7 mouse cellular contexts compared by ENCODE assay signal in the genomic region with DNA sequence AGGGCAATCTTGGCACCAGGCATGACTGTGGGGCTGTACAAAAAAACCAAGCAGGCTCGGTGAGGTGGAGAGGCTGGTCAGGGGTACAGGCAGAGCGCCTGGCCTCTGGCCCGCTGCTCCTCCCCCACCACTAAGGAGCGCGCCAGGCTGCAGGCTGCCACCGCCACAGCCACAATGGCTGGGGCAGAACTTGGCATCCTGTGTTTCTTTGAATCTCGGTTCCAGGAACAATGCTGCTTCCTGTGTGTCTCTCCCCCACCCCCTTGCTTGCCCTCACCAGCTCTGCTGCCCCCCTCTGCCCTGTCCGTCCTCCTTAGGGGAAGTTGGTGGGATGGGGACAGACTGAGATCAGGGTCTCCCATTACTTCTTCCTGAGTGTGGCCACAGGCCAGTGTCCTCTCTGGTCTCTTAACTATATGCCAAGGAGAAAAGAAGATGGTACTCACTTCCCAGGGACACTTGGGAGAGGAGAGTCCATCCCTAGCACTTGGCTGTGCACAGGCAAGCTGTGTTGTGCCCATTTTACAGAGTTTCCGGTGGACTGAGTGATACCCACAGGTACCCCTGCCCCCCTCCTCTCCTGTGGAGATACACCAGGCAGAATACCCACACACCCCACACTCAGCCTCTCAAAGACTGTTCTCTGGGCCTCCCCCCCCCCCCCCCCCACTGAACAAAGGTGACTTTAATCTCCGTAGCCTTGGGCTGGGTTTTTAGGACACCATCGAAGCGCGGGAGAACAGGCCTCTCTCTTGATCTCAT. TPM values are rescaled to one million over a fixed set of nuclear protein-coding genes. Genes with fewer than 3 reads are reported as not detected.
DNase-seq lines count a peak whose midpoint lies in the region; ATAC-seq and TF ChIP-seq lines count a peak whose summit lies in the region.

No protein-coding gene starts in this region.

- peak overlapping the region; percentile 74 for H3K9ac ChIP-seq in limb, embryonic 13.5 days
- peak overlapping the region; percentile 76 for H3K9ac ChIP-seq in midbrain, embryonic 13.5 days (replicated peaks)

- WGBS in thymus, adult 2 months = 4% methylated on average over 13 of the region's 13 CpGs
- WGBS in limb, embryonic 13.5 days = 16% methylated on average over 13 of the region's 13 CpGs
- WGBS in midbrain, embryonic 13.5 days = 3% methylated on average over 13 of the region's 13 CpGs

- peak; percentile 49 for DNase-seq in thymus, adult 2 months
- DNase-seq in thymus, adult 18-20 months = no peak
- peak; percentile 38 for DNase-seq in embryo, embryonic 9.5 days (ENCODE audit: extremely low spot score)
- no peak for DNase-seq in c-Kit-positive CD71-positive TER-119-positive erythroid progenitor cells, embryonic 14.5 days (ENCODE audit: low spot score)

- TF ChIP-seq CTCF in thymus, adult 2 months (IDR thresholded peaks at IDR 0.05; ENCODE audit: borderline replicate concordance, control insufficient read depth, extremely low read depth, insufficient read depth, low read length, poor library complexity) = no peak

- H3K4me1 ChIP-seq in thymus, adult 2 months (replicated peaks; ENCODE audit: control insufficient read depth, insufficient read depth, low read length) = peaks cover 53% of the 10 kb centered on the region
- H3K4me1 ChIP-seq in limb, embryonic 13.5 days = peaks cover 73% of the 10 kb centered on the region
- H3K4me1 ChIP-seq in midbrain, embryonic 13.5 days (replicated peaks) = peaks cover 90% of the 10 kb centered on the region

- peaks cover 5% of the 10 kb centered on the region; the same call in 1 of the 2 replicates for H3K27me3 ChIP-seq in thymus, adult 2 months (ENCODE audit: control insufficient read depth, insufficient read depth, low read length)
- peaks cover 80% of the 10 kb centered on the region for H3K27me3 ChIP-seq in limb, embryonic 13.5 days
- peaks cover 24% of the 10 kb centered on the region for H3K27me3 ChIP-seq in midbrain, embryonic 13.5 days

- peak overlapping the region; percentile 60 for H3K27ac ChIP-seq in thymus, adult 2 months (ENCODE audit: control insufficient read depth, insufficient read depth, low read length)
- H3K27ac ChIP-seq in limb, embryonic 13.5 days = peak overlapping the region; percentile 85; the same call in 1 of the 2 replicates
- H3K27ac ChIP-seq in midbrain, embryonic 13.5 days = peak overlapping the region; percentile 96

- ATAC-seq in hematopoietic stem cell, adult 5-6 weeks (replicated peaks in 1 of 2; ENCODE audit: insufficient read depth in 1 of 2, low FRiP score in 2 of 2, low TSS enrichment in 1 of 2, low read depth in 1 of 2, poor library complexity in 2 of 2, severe bottlenecking in 2 of 2) = peak; percentile 13 to 16; a peak in 2 of 4 replicates
- ATAC-seq in limb, embryonic 13.5 days (ENCODE audit: low FRiP score, low read depth) = no peak
- no peak for ATAC-seq in midbrain, embryonic 13.5 days

- H3K4me3 ChIP-seq in thymus, adult 2 months (ENCODE audit: control insufficient read depth, insufficient read depth, low read length) = peak overlapping the region; percentile 51
- H3K4me3 ChIP-seq in limb, embryonic 13.5 days = peak overlapping the region; percentile 57
- H3K4me3 ChIP-seq in midbrain, embryonic 13.5 days (replicated peaks) = peak overlapping the region; percentile 52

- H3K4me2 ChIP-seq in limb, embryonic 13.5 days (replicated peaks) = peak overlapping the region; percentile 89
- peak overlapping the region; percentile 66 for H3K4me2 ChIP-seq in midbrain, embryonic 13.5 days (replicated peaks)

- no peaks in the 10 kb centered on the region for H3K36me3 ChIP-seq in thymus, adult 2 months (ENCODE audit: control insufficient read depth, insufficient read depth, low read length)
- peaks cover 8% of the 10 kb centered on the region; the same call in 1 of the 2 replicates for H3K36me3 ChIP-seq in limb, embryonic 13.5 days
- peaks cover 24% of the 10 kb centered on the region for H3K36me3 ChIP-seq in midbrain, embryonic 13.5 days

- H3K9me3 ChIP-seq in limb, embryonic 13.5 days = no peaks in the 10 kb centered on the region
- H3K9me3 ChIP-seq in midbrain, embryonic 13.5 days = no peaks in the 10 kb centered on the region

- TF ChIP-seq POLR2A in thymus, adult 2 months (IDR thresholded peaks at IDR 0.05; ENCODE audit: control insufficient read depth, extremely low read depth, insufficient read depth, low read length, poor library complexity) = 0 out of 2 replicates have a peak, but pooled peaks have one; percentile 27

RNA-seq across cellular contexts. Expression of a gene that starts 2.6 kb away (rescaled TPM):
- 141 and 171 TPM in 2 replicates for polyA plus RNA-seq in thymus, adult 2 months (2012; rRNA removed)
- 33.6 and 67.3 TPM in 2 replicates for total RNA-seq in hematopoietic stem cell, adult 5-6 weeks (2017)
- 13.4 and 13.5 TPM in 2 replicates for polyA plus RNA-seq in limb, embryonic 13.5 days (2015; fragmentation: Nextera tagmentation; extraction: Ambion mirVana)
- 25.0 and 25.7 TPM in 2 replicates for polyA plus RNA-seq in midbrain, embryonic 13.5 days (2015; fragmentation: Nextera tagmentation; extraction: Ambion mirVana)

RNA-seq across cellular contexts. Expression of a gene that starts 39.1 kb away (rescaled TPM):
- 139 and 177 TPM in 2 replicates for polyA plus RNA-seq in thymus, adult 2 months (2012; rRNA removed)
- total RNA-seq in hematopoietic stem cell, adult 5-6 weeks (2017) = 11.3 and 16.8 TPM in 2 replicates
- 39.0 and 42.1 TPM in 2 replicates for polyA plus RNA-seq in limb, embryonic 13.5 days (2015; fragmentation: Nextera tagmentation; extraction: Ambion mirVana)
- polyA plus RNA-seq in midbrain, embryonic 13.5 days (2015; fragmentation: Nextera tagmentation; extraction: Ambion mirVana) = 53.6 and 76.6 TPM in 2 replicates

RNA-seq across cellular contexts. Expression of a gene that starts 44.8 kb away (rescaled TPM):
- polyA plus RNA-seq in thymus, adult 2 months (2012; rRNA removed) = 2.7 TPM in 2 replicates
- total RNA-seq in hematopoietic stem cell, adult 5-6 weeks (2017) = not detected in 2 replicates
- not detected in 2 replicates for polyA plus RNA-seq in limb, embryonic 13.5 days (2015; fragmentation: Nextera tagmentation; extraction: Ambion mirVana)
- polyA plus RNA-seq in midbrain, embryonic 13.5 days (2015; fragmentation: Nextera tagmentation; extraction: Ambion mirVana) = not detected in 2 replicates

Comparison
In these comparisons a context has a peak if more than half of its experiments do, and no peak if none do; other contexts are left out.
1. DNase-seq: peak in thymus, adult 2 months (single experiment) and embryo, embryonic 9.5 days (single experiment); none in thymus, adult 18-20 months (0 of 2) and c-Kit-positive CD71-positive TER-119-positive erythroid progenitor cells, embryonic 14.5 days (single experiment).
2. ATAC-seq: peak in hematopoietic stem cell, adult 5-6 weeks (2 of 2); none in limb, embryonic 13.5 days (single experiment) and midbrain, embryonic 13.5 days (single experiment).
3. Peak in every context shown above with its lines, with median percentiles within 50 percentile points of each other: H3K27ac ChIP-seq and H3K4me3 ChIP-seq.